Mouse (Mus musculus): ENCODE data around the gene Zfp950.

Gene Zfp950

GRCm38 (mm10) chr19:61056783-61057410 is 83.7 kb downstream of the Zfp950 start:
- DNase-seq (ENCODE audit: low spot score in 2 of 2): no peak

GRCm38 (mm10) chr19:61052786-61053185 is 87.9 kb downstream of the Zfp950 start:
- DNase-seq (ENCODE audit: low spot score in 2 of 2): no peak

GRCm38 (mm10) chr19:61052008-61052407 is 88.6 kb downstream of the Zfp950 start:
- DNase-seq (ENCODE audit: low spot score in 2 of 2): no peak

GRCm38 (mm10) chr19:61051151-61051550 is 89.5 kb downstream of the Zfp950 start:
- no peak for DNase-seq (ENCODE audit: low spot score in 2 of 2)

- no peak for DNase-seq (ENCODE audit: low spot score in 2 of 2)
Observed at GRCm38 (mm10) chr19:61049413-61049812, 91.2 kb downstream of the Zfp950 start.

GRCm38 (mm10) chr19:61048646-61049045 is 92.0 kb downstream of the Zfp950 start:
- DNase-seq (ENCODE audit: low spot score in 2 of 2): no peak

- DNase-seq (ENCODE audit: low spot score in 2 of 2): no peak
Observed at GRCm38 (mm10) chr19:61039151-61039550, 101.5 kb downstream of the Zfp950 start.

- DNase-seq (ENCODE audit: low spot score in 2 of 2): no peak
Observed at GRCm38 (mm10) chr19:61031570-61031969, 109.1 kb downstream of the Zfp950 start.

GRCm38 (mm10) chr19:61021939-61022566 is 118.6 kb downstream of the Zfp950 start:
- DNase-seq (ENCODE audit: low spot score in 2 of 2): no peak

GRCm38 (mm10) chr19:61021502-61021901 is 119.1 kb downstream of the Zfp950 start:
- no peak for DNase-seq (ENCODE audit: low spot score in 2 of 2)

GRCm38 (mm10) chr19:61017477-61018266 is 123.0 kb downstream of the Zfp950 start:
- DNase-seq (ENCODE audit: low spot score in 2 of 2): no peak

GRCm38 (mm10) chr19:61009266-61009665 is 131.4 kb downstream of the Zfp950 start:
- DNase-seq (ENCODE audit: low spot score in 2 of 2): no peak
